Mouse (Mus musculus): ENCODE results near the gene Sdk1.

DNA sequence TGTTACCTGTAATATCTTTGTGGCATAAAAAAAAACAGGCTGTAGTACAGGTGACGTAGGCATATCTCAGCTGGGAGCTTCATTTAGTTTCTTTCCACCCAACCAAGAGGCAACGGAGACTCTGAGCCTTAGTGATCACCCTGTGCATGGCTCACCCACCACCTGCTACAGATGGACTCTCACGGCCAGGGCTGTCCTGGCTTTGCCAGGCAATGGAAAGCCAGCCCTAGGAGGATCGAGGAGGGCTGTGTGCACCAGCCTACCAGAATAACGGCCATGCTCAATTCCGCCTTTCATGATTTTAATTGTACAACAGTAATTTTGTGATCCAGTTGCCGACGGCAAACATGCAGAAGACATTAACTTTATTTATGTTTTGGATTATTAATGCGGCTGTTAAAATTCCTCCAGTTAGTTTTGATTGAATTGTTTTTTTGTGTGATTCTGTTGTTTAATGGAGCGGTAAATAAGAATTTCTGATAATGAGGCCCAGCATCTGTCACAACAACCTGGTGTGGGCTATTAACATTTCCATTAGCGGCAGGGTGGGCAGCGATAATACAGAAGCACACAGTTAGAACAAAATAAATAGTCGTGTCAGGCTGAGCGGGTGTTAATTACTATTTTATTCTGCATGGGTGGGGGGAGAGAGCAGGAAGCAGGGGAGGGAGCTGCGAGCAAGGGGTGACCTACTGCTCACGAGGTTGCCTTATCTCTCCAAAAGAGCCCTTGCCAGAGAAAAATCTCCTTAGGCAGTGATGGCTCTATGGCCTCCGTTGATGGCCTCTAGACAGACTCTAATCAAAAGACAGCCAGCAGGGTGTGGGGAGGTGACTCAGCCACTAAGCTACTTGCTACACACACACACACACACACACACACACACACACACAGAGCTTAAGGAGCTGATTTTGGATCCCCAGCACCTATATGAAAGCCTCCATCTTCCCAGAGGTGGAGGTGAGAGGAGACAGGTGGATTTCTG lies 915.9 kb downstream of the Sdk1 start:
- no peak for TF ChIP-seq CHD2 (IDR thresholded peaks at IDR 0.05; ENCODE audit: low read depth, low read length)
- no peak for TF ChIP-seq ZNF384 (IDR thresholded peaks at IDR 0.05; ENCODE audit: low read depth, low read length)
- no peak for TF ChIP-seq ZC3H11A (IDR thresholded peaks at IDR 0.05; ENCODE audit: borderline replicate concordance, low read depth, low read length)
